Mouse (Mus musculus) olfactory bulb, adult 2 months (tissue): ENCODE measurements around the gene Cdk7. TPM values are rescaled to one million over a fixed set of nuclear protein-coding genes. Genes with fewer than 3 reads are reported as not detected.
"Not testable (repeated sequence)": the region's sequence is repeated elsewhere in the genome, so short reads cannot be mapped to it uniquely, and the experiment has no call there.

Experiments
- H3K27ac ChIP-seq: fragments of 200-500 bp; 2 replicates; pipeline ENCODE4 v1.5.1; 2012; ENCODE audit warnings: low read depth, low read length; ENCODE audit not compliant: insufficient read depth
- H3K4me1 ChIP-seq: fragments of 200-500 bp; 2 replicates; pipeline ENCODE4 v1.6.1; 2012; ENCODE audit warnings: low read length; ENCODE audit not compliant: control insufficient read depth, insufficient read depth
- H3K4me3 ChIP-seq: fragments of 200-500 bp; 2 replicates; pipeline ENCODE4 v1.5.1; 2012; ENCODE audit warnings: mild to moderate bottlenecking, low read depth, low read length, moderate library complexity; ENCODE audit not compliant: insufficient read depth
- CTCF ChIP-seq: fragments of 200-500 bp; IDR thresholded peaks from 2 replicates; pipeline ENCODE4 v1.5.1; 2012; ENCODE audit warnings: low read depth, mild to moderate bottlenecking, low read length, moderate library complexity; ENCODE audit not compliant: insufficient read depth
- POLR2A ChIP-seq: fragments of 200-500 bp; IDR thresholded peaks from 2 replicates; pipeline ENCODE4 v1.6.1; 2012; ENCODE audit warnings: mild to moderate bottlenecking, low read depth, low read length, moderate library complexity; ENCODE audit not compliant: insufficient read depth
- WGBS: fragments of 180-500 bp; shearing (Covaris S2); methylation state at CpG from one replicate; pipeline ENCODE4 v1.1.7; 2018; 5-methylcytosine and 5-hydroxymethylcytosine counted together
- polyA plus RNA-seq: library from polyadenylated mRNA; stranded (reverse); fragments of >200 nt; gene quantifications from 2 replicates; pipeline ENCODE4 v1.2.4, GENCODE M21; 2012; ENCODE audit warnings: low replicate concordance; ENCODE audit not compliant: missing spikeins, insufficient read depth, insufficient read length

The Cdk7 gene
- polyA plus RNA-seq, 1 experiment = not detected

- Histone ChIP-seq H3K27ac (no peak overlapping the region), H3K4me3 (no peak overlapping the region), H3K4me1 (no peaks in the 10 kb centered on the region)
- TF ChIP-seq CTCF (no peak), POLR2A (no peak)
- 86% methylated on average over 3 of the region's 3 CpGs for WGBS
Observed at GRCm38 (mm10) chr13:100751402-100751801, 20.7 kb upstream of the Cdk7 start.

DNA sequence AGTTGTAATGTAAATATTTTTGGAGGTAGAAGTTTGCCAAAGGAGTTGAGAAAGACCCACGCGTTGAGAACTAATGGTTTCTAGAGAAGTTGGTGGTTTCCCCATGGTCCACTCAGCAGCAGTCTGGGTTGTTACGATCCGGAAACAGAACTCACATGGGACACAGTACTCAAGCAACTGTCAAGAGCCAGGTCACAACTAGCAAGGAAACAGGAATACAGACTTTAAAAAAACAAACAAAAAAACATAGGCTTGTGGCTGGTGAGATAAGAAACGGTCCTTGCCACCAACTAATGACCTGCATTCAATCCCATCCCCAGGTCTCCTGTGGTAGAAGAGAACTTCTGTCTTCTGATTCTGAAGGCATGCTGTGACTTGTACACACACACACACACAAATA lies 20.1 kb upstream of the Cdk7 start:
- WGBS = 87% methylated on average over 5 of the region's 5 CpGs
- H3K4me1 ChIP-seq = no peaks in the 10 kb centered on the region
- no peak overlapping the region for H3K4me3 ChIP-seq
- TF ChIP-seq POLR2A (no peak), CTCF (no peak)
- no peak overlapping the region for H3K27ac ChIP-seq

DNA sequence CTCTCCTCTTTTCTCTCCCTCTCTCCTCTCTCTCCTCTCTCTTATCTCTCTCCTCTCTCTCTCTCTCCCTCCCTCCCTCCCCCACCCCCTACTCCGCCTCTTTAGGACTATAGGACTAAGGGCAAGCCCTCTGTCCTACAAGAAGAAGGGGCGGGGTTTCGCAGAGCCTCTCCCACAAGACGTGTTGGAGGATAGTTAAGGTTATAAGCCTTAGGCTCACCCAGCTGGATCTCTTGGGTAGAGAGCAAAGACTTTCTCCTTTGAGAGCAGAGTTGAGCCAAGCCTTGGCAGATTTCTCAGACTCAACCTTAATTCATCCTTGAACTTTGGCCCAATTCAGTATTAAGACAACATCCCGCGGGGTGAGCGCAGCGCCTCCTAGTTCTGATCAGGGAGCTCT lies 17.9 kb upstream of the Cdk7 start:
- 57% methylated on average over 8 of the region's 8 CpGs for WGBS
- Histone ChIP-seq H3K27ac (no peak overlapping the region), H3K4me3 (no peak overlapping the region), H3K4me1 (no peaks in the 10 kb centered on the region)
- TF ChIP-seq CTCF (no peak), POLR2A (no peak)

- TF ChIP-seq POLR2A (no peak), CTCF (no peak)
- Histone ChIP-seq H3K27ac (no peak overlapping the region), H3K4me3 (no peak overlapping the region), H3K4me1 (peaks cover 2% of the 10 kb centered on the region)
- WGBS = 82% methylated on average over 3 of the region's 3 CpGs
Observed at GRCm38 (mm10) chr13:100746090-100746489, 15.4 kb upstream of the Cdk7 start.

- WGBS = under 1% methylated on average over 52 of the region's 52 CpGs
- H3K4me1 ChIP-seq = peaks cover 2% of the 10 kb centered on the region
Observed at GRCm38 (mm10) chr13:100744036-100744744, 13.5 kb upstream of the Cdk7 start, which contains the start of gene Mrps36. Mrps36 (minus strand) TSS chr13:100744659.

DNA sequence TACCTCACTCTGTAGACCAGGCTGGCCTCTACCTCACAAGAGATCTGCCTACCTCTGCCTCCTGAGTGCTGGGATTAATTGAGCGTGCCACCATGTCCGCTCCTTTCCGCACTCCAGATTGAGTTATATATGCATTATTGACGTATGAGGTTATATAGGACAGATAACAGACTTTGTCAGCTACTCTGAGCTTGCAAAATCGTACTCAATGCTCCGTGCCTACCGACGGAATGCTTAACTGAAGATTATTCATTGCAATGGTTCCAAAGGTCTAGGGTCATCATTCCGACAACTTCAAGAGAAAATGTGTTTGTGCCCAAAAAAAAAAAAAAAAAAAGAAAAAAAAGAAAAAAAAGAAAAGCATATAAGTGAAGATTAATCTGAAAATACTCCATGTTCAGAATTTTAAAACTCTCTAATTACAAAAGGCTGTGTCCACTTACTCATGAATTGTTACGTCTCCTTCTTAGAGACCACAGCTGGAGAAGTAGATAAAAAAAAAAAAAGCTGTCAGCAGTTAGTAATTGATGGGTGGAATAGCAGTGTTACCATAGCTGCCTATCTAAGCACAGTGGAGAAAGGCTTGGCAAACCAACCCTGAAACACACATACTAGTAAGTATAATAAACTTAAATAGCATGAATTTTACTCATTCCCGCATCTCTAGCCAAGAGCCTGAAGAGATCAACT lies 12.8 kb upstream of the Cdk7 start:
- H3K4me3 ChIP-seq = peak overlapping the region; percentile 81
- TF ChIP-seq POLR2A = no peak
- no peak for TF ChIP-seq CTCF
- H3K4me1 ChIP-seq = peaks cover 2% of the 10 kb centered on the region
- no peak overlapping the region for H3K27ac ChIP-seq
- 70% methylated on average over 11 of the region's 11 CpGs for WGBS

More at GRCm38 (mm10) chr13:100744036-100744744, 13.5 kb upstream of the Cdk7 start, which contains the start of gene Mrps36:
- H3K4me3 ChIP-seq = peak within 1 kb of the TSS; percentile 81
- H3K27ac ChIP-seq = peak within 1 kb of the TSS; percentile 94
- TF ChIP-seq POLR2A = peak; percentile 62; the same call in 1 of the 2 replicates
- TF ChIP-seq CTCF = no peak

GRCm38 (mm10) chr13:100742831-100743230 lies 12.1 kb upstream of the Cdk7 start:
- Histone ChIP-seq H3K4me3 (no peak overlapping the region), H3K27ac (no peak overlapping the region), H3K4me1 (peaks cover 2% of the 10 kb centered on the region)
- TF ChIP-seq POLR2A = no peak
- no peak for TF ChIP-seq CTCF
- WGBS = 91% methylated on average over 5 of the region's 5 CpGs

- H3K4me3 ChIP-seq = no peak overlapping the region
- H3K27ac ChIP-seq = no peak overlapping the region
- 93% methylated on average over 2 of the region's 2 CpGs for WGBS
- TF ChIP-seq POLR2A (no peak), CTCF (no peak)
- H3K4me1 ChIP-seq = peaks cover 3% of the 10 kb centered on the region
Observed at GRCm38 (mm10) chr13:100732756-100733155, 2.0 kb upstream of the Cdk7 start.

GRCm38 (mm10) chr13:100731462-100732046 lies 815 bp upstream of the Cdk7 start:
- not testable (repeated sequence) for H3K27ac ChIP-seq, H3K4me1 ChIP-seq, H3K4me3 ChIP-seq
- WGBS = 85% methylated on average over 6 of the region's 6 CpGs
